8 mouse cellular contexts compared by ENCODE assay signal in the genomic region with DNA sequence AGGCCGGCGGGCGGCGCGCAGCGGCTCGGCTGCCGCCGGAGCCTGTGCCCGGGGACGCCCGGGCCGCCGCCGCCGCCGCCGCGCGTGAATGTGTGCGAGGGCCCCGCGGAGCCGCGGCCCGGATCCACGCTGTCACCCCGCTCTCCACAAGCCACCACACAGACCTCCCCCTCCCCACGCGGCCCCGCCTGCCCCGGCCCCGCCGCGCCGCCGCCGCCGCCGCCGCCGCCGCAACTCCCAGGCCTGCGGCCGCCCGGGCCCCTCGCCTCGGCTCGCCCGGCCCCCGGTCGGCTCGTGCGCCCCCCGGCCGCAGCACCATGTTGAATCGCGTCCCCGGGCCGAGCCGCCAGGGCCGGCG. TPM values are rescaled to one million over a fixed set of nuclear protein-coding genes. Genes with fewer than 3 reads are reported as not detected.
DNase-seq lines count a peak whose midpoint lies in the region; ATAC-seq and TF ChIP-seq lines count a peak whose summit lies in the region.

No protein-coding gene starts in this region.

- TF ChIP-seq POLR2A in CH12.LX (IDR thresholded peaks at IDR 0.05; ENCODE audit: low read depth, low read length) = no peak

- 8% methylated on average over 48 of the region's 63 CpGs for WGBS in heart, embryonic 12.5 days
- WGBS in forebrain, embryonic 11.5 days = under 1% methylated on average over 31 of the region's 63 CpGs
- 0% methylated on average over 32 of the region's 63 CpGs for whole genome bisulfite sequencing in liver, embryonic 12.5 days (ENCODE audit: insufficient replicate concordance)

- H3K4me2 ChIP-seq in heart, embryonic 12.5 days = peak overlapping the region; percentile 95
- H3K4me2 ChIP-seq in CH12.LX (ENCODE audit: insufficient read depth, low read depth, poor library complexity, severe bottlenecking) = no peak overlapping the region
- H3K4me2 ChIP-seq in forebrain, embryonic 11.5 days (ENCODE audit: low read depth, low read length, severe bottlenecking) = peak overlapping the region; percentile 71; the same call in 1 of the 2 replicates
- H3K4me2 ChIP-seq in liver, embryonic 12.5 days = peak overlapping the region; percentile 92

- peak; percentile 46 for ATAC-seq in heart, embryonic 12.5 days (ENCODE audit: insufficient number of reproducible peaks, low FRiP score)
- peak; percentile 12 for ATAC-seq in forebrain, embryonic 11.5 days (replicated peaks; ENCODE audit: low FRiP score)
- ATAC-seq in liver, embryonic 12.5 days = peak; percentile 28

- dilution Hi-C loops in CH12.LX (cut with MboI; ENCODE audit: extremely low pct_ligation_motif_present, extremely low pct_unique_long_range_greater_than_20kb, low sequenced_read_pairs) = no loop called here

- no peaks in the 10 kb centered on the region for H3K9me3 ChIP-seq in heart, embryonic 12.5 days (replicated peaks)
- H3K9me3 ChIP-seq in CH12.LX (replicated peaks; ENCODE audit: low read length) = no peaks in the 10 kb centered on the region
- no peaks in the 10 kb centered on the region for H3K9me3 ChIP-seq in forebrain, embryonic 11.5 days (ENCODE audit: control insufficient read depth, low read length)
- H3K9me3 ChIP-seq in liver, embryonic 12.5 days (replicated peaks) = no peaks in the 10 kb centered on the region

- H3K9ac ChIP-seq in heart, embryonic 12.5 days = peak overlapping the region; percentile 96
- peak overlapping the region; percentile 94 for H3K9ac ChIP-seq in CH12.LX (ENCODE audit: insufficient read depth, low read depth)
- H3K9ac ChIP-seq in forebrain, embryonic 11.5 days (ENCODE audit: low read length) = peak overlapping the region; percentile 100
- H3K9ac ChIP-seq in liver, embryonic 12.5 days = peak overlapping the region; percentile 98

- H3K79me2 ChIP-seq in CH12.LX (replicated peaks; ENCODE audit: control insufficient read depth, extremely low read depth, insufficient read depth, poor library complexity, severe bottlenecking) = peaks cover 47% of the 10 kb centered on the region

- DNase-seq in heart, adult 8-10 months (ENCODE audit: low spot score) = no peak
- no peak for DNase-seq in CH12.LX (ENCODE audit: extremely low read depth)
- DNase-seq in forebrain, embryonic 11.5 days (ENCODE audit: low spot score) = no peak
- DNase-seq in layer of hippocampus, adult 11-12 months (ENCODE audit: low spot score) = no peak
- DNase-seq in cerebellum, adult 11-12 months = no peak
- no peak for DNase-seq in layer of hippocampus, adult 8-10 months (ENCODE audit: low spot score in 2 of 2)

- no peak for TF ChIP-seq RAD21 in CH12.LX (IDR thresholded peaks at IDR 0.05; ENCODE audit: low read depth, low read length)

- no peak for TF ChIP-seq CTCF in CH12.LX (conservative IDR thresholded peaks at IDR 0.05 in 1 of 2, IDR thresholded peaks at IDR 0.05 in 1 of 2; ENCODE audit: low read depth in 2 of 2, low read length in 2 of 2)

- H3K27ac ChIP-seq in heart, embryonic 12.5 days (ENCODE audit: poor library complexity, severe bottlenecking) = peak overlapping the region; percentile 100
- peak overlapping the region; percentile 94 for H3K27ac ChIP-seq in CH12.LX (ENCODE audit: insufficient read depth, low read depth)
- H3K27ac ChIP-seq in forebrain, embryonic 11.5 days (ENCODE audit: low read depth, low read length) = peak overlapping the region; percentile 100
- peak overlapping the region; percentile 99 for H3K27ac ChIP-seq in liver, embryonic 12.5 days

- no peaks in the 10 kb centered on the region for H3K27me3 ChIP-seq in heart, embryonic 12.5 days (replicated peaks)
- H3K27me3 ChIP-seq in CH12.LX (replicated peaks) = no peaks in the 10 kb centered on the region
- no peaks in the 10 kb centered on the region for H3K27me3 ChIP-seq in forebrain, embryonic 11.5 days (ENCODE audit: control insufficient read depth, insufficient read depth, low read length)
- no peaks in the 10 kb centered on the region for H3K27me3 ChIP-seq in liver, embryonic 12.5 days (replicated peaks)

- 0 out of 2 replicates have a peak, but pooled peaks cover 5% of the 10 kb centered on the region for H3K36me3 ChIP-seq in heart, embryonic 12.5 days
- H3K36me3 ChIP-seq in CH12.LX (replicated peaks in 1 of 2; ENCODE audit: control insufficient read depth in 1 of 2, insufficient read depth in 1 of 2, low read length in 1 of 2) = peaks cover 0 to 12% of the 10 kb centered on the region in 2 experiments
- no peaks in the 10 kb centered on the region; the same call in 1 of the 2 replicates for H3K36me3 ChIP-seq in forebrain, embryonic 11.5 days (ENCODE audit: control insufficient read depth, insufficient read depth, low read length)
- H3K36me3 ChIP-seq in liver, embryonic 12.5 days = peaks cover 15% of the 10 kb centered on the region

- in situ Hi-C loops in CH12.LX (cut with MboI; ENCODE audit: low pct_ligation_motif_present, low pct_unique_long_range_greater_than_20kb, low sequenced_read_pairs) = no loop called here

- peak overlapping the region; percentile 75 for H3K4me3 ChIP-seq in heart, embryonic 12.5 days
- H3K4me3 ChIP-seq in CH12.LX (replicated peaks in 1 of 3; ENCODE audit: low read depth in 2 of 3, low read length in 2 of 3, poor library complexity in 1 of 3) = peak overlapping the region; percentile 26 to 81 (median 73)
- H3K4me3 ChIP-seq in forebrain, embryonic 11.5 days (ENCODE audit: low read depth, low read length) = peak overlapping the region; percentile 95
- peak overlapping the region; percentile 89 for H3K4me3 ChIP-seq in liver, embryonic 12.5 days

- no peak for TF ChIP-seq EP300 in CH12.LX (IDR thresholded peaks at IDR 0.05; ENCODE audit: low read length)

- H3K4me1 ChIP-seq in heart, embryonic 12.5 days (replicated peaks) = peaks cover 26% of the 10 kb centered on the region
- peaks cover 0 to 25% of the 10 kb centered on the region in 2 experiments; a peak in 3 of 4 replicates for H3K4me1 ChIP-seq in CH12.LX (ENCODE audit: control insufficient read depth in 1 of 2, insufficient read depth in 2 of 2)
- peaks cover 2% of the 10 kb centered on the region; the same call in 1 of the 2 replicates for H3K4me1 ChIP-seq in forebrain, embryonic 11.5 days (replicated peaks; ENCODE audit: control insufficient read depth, insufficient read depth, low read length)
- H3K4me1 ChIP-seq in liver, embryonic 12.5 days = peaks cover 38% of the 10 kb centered on the region

TF ChIP-seq in CH12.LX, 34 proteins besides CTCF, POLR2A, EP300 and RAD21:
- TF ChIP-seq RCOR1 (conservative IDR thresholded peaks at IDR 0.05; ENCODE audit: low read depth, low read length) (no peak), ZNF384 (IDR thresholded peaks at IDR 0.05; ENCODE audit: low read depth, low read length) (no peak), ETS1 (conservative IDR thresholded peaks at IDR 0.05; ENCODE audit: low read depth, low read length) (no peak), TCF12 (IDR thresholded peaks at IDR 0.05; ENCODE audit: low read depth, low read length) (no peak), MAX (IDR thresholded peaks at IDR 0.05; ENCODE audit: low read length) (no peak), MAZ (IDR thresholded peaks at IDR 0.05; ENCODE audit: low read depth, low read length) (no peak), JUN (IDR thresholded peaks at IDR 0.05; ENCODE audit: insufficient read depth, low read depth, low read length) (no peak), E2F4 (IDR thresholded peaks at IDR 0.05; ENCODE audit: insufficient replicate concordance, low read depth, low read length) (no peak), NRF1 (IDR thresholded peaks at IDR 0.05; ENCODE audit: low read depth, low read length) (no peak), MYC (IDR thresholded peaks at IDR 0.05; ENCODE audit: low read depth, low read length) (no peak), JUND (conservative IDR thresholded peaks at IDR 0.05; ENCODE audit: low read depth, low read length) (no peak), USF2 (conservative IDR thresholded peaks at IDR 0.05; ENCODE audit: low read depth, low read length) (no peak), BHLHE40 (IDR thresholded peaks at IDR 0.05; ENCODE audit: low read depth, low read length) (no peak), NELFE (IDR thresholded peaks at IDR 0.05; ENCODE audit: low read depth, low read length) (no peak), CHD1 (IDR thresholded peaks at IDR 0.05; ENCODE audit: low read depth, low read length) (no peak), USF1 (IDR thresholded peaks at IDR 0.05; ENCODE audit: low read depth, low read length) (no peak)

RNA-seq across cellular contexts. Expression of gene Arid2, which starts 0.4 kb away (rescaled TPM):
- 21.5 and 21.9 TPM in 2 replicates for polyA plus RNA-seq in heart, embryonic 12.5 days (2016; fragmentation: Nextera tagmentation; extraction: Ambion mirVana)
- 10 to 100 TPM; 18.8 to 22.3 (median 21.2) TPM for total RNA-seq in heart, adult 8-10 months (2022)
- total RNA-seq in CH12.LX (2012; rRNA removed) (11.8 and 11.9 TPM in 2 replicates), CH12.LX (2014; rRNA removed) (14.1 TPM in 2 replicates)
- polyA plus RNA-seq in CH12.LX (2012; ENCODE audit: insufficient read length, low read depth) = 10.8 and 13.3 TPM in 2 replicates
- 42.4 and 47.4 TPM in 2 replicates for polyA plus RNA-seq in forebrain, embryonic 11.5 days (2014; fragmentation: Nextera tagmentation; extraction: Ambion mirVana)
- 14.1 and 14.5 TPM in 2 replicates for polyA plus RNA-seq in liver, embryonic 12.5 days (2016; fragmentation: Nextera tagmentation; extraction: Ambion mirVana)
- total RNA-seq in layer of hippocampus, adult 8-10 months (2022) = 10 to 100 TPM; 28.6 to 39.8 (median 35.4) TPM
